Mouse (Mus musculus): Measurements from ENCODE around the gene Ica1.

Ica1 gene

DNA sequence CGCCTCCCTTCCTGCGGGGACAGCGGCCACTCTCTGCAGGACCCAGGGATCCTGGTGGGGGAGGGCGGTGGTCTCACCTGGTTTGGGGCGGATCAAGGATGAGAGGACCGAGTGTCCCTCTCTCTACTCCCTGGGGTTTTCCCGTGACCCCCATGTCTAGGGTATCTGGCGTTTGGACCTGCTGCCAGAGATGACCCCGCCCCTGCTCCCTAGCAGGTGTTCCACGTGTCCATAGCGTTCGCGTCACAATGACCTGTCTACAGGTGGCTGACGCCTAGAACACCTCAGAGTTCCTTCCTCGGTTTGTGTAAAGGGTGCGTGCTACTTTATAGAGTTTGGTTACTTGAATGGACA is at the start of gene Ica1:
Gene Ica1 (minus strand): TSS at position 193 of the 354 bp plus-strand sequence.
- DNase-seq = no peak

- no peak for DNase-seq
Measured at GRCm38 (mm10) chr6:8819866-8820265, 41.6 kb upstream of the Ica1 start.

DNA sequence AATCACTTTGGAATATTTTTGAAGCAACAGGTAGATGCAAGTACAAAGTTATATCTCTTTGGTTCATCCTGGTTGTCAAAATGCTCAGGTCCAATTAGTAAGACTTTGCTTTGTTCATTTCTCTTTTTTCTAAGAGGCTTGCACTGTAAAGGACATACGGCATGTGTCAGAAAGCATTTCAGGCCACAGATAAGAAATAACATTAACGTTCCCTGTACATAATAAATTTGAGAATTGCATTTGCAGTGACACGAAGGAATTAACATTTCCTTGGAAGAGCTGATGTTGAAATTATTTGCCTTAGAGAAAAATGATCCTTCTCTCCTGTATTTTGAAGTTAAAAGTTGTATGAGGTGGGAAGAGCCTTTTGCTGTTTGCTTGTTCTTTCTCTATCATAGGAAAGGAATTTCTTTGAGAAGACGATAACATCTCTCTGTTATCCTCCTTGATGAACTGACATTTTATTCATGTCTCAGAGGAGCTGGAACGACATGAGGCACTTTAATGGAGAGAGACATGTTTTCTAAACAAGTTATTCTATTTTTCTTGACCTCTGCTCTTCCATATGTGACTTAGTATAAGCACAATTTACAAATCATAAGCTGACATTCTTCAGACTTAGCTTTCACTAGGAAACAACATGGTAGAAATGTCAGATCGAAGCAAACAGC is 36.2 kb upstream of the Ica1 start:
- no peak for DNase-seq

DNA sequence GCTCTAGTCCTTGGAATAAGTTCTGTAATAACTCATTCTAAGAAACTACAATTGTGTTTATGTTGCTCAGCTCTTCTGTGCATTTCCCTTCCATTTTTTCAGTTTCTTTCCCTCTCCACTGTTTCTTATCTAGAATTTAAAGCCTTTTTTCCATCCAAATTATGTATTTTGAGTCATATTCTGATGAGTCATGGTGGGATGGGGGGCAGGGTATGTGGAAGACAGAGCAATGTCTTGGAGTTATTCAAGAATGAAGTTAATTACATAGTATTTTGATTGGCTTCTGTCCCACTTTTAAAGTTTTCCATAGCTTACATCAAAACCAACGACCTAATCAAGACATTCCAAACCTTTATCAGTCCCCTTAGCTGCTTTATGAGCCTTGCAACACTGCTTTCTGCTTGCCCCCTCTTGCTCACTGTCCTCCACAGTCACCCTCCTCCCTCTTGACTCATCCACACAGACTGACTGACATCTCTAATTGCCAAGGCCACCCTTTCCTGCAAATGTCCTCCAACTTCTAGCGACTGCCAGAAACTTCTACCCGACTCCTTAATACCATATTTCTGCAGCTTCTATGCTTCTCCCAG is 24.4 kb upstream of the Ica1 start:
- no peak for DNase-seq

GRCm38 (mm10) chr6:8792385-8792784 is 14.1 kb upstream of the Ica1 start:
- DNase-seq = no peak

- DNase-seq = no peak
Measured at GRCm38 (mm10) chr6:8791781-8792180, 13.5 kb upstream of the Ica1 start.

DNA sequence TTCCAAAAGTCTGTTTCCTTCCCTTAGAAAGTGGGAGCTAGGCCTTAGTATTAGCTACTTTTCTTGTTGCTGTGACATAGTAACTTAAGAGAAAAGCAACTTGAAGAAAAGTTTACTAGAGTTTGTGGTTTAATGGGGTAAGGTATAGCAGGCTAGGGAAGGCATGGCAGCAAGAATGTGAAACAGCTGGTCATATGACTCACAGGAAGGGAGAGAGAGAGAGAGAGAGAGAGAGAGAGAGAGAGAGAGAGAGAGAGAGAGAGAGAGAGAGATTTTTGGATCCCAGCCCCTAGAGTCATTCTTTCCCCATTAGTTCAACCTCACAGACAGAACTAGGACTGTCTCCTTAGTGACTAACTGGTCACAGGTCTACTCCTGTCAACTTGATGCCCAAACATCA is 2.3 kb upstream of the Ica1 start:
- DNase-seq = no peak

DNA sequence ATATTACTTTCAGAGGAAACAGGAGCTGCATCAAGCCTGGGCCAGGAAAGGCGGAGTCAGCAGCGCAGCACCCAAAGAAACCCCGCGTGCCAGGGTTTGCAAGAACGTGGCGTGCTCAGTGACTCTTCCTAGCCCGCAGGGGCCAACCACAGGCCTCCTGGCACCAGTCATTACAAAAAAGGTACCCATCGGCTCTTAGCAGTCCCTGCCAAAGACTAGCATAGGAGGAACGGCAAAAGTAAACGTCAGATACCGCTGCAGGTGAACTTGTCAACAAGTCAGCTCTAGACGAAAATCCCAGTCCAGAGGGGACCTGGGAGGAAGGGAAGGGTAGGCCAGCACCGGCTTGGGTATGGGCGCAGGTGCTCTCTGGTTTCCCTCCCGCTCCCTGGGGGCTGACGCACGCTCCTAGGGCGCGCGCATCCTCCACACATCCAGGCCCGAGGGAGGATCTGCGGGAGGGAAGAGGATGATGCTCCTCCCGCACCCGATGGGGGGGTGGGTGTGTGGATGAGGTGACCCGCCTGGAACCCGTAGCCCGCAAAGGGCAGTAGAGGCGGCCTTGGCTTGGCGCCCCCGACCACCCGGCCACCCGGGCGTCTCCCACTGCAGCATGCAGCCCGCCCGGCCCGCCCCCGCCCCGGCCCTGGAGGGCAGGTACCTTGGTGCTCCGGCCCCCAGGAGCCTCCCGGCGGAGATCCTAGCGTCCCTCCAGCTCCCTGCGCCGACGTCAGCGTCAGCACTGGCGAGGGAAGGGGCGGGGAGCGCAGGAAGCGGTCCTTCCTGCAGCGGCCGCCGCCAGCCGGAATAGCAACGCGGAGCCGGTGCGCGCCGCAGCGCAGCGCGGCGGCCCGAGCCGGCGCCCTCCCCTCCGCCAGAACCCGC is 635 bp downstream of the Ica1 start:
- DNase-seq = peak; percentile 32

DNA sequence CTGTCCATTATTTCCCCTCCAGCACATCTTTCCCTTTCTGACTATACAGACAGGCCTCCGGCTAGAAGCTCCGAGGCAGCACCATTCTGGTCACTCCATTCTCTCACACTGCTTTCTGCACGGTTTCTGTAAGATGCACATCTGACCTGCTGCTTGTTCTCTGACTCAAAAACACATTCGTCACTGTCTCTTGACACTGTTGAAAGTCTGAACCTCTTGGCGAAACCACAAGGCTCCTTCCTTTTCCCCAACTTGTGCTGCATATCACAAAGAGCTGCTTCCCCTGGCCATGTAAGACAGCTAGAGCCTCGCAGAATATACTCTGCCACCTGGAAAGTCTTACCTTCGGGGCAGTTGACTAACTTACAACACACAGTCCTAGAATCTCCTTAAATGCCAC is 6.7 kb downstream of the Ica1 start:
- DNase-seq = no peak

DNA sequence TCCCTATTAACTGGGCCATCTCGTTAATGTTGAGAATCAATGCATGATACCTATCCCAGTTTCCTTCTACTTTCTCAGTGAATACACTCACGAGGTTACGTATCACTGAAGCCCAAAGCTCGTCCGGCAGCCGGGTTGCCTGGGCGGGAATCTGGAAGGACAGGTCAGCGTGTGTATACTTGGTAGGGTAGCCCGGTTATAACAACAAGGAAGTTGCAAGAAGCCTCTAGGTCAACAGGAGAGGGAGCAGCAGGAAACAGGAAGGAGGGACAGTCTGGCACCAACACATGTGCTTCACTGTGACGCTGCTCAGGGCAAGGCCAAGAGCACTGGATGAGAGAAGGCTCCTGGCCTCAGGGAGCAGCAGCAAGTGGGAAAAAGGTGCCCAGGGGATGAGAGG is 7.9 kb downstream of the Ica1 start:
- DNase-seq = no peak

DNA sequence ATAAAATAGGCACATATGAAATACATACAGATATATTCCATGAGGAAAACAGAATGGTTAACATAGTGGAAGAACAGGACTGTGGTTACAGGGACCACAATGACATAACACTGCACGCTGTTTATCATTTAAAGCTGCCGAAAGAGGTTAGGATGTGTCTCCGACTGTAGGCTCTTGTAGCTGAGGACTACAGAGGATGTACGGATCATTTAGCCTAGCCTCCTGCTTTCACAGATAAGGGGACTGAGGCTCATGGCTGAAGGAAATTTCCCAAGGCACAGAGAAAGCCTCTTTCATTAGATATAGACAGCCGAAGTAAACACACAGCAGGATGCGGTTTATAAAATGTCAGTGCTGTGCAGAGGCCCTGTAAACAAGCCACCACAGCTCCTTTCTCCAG is 8.5 kb downstream of the Ica1 start:
- DNase-seq = no peak

DNA sequence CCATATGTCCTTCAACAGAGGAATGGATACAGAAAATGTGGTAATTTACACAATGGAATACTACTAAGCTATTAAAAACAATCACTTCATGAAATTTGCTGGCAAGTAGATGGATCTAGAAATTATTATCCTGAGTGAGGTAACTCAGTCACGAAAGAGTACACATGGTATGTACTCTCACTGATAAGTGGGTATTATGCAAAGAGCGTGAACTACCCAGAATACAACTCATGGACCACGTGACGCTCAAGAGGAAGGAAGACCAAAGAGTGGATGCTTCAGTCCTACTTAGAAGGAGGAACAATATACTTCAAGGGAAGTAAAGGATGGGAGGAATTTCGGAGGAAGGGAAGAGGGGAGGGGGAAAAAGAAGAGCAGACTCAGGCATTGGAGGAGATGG is 11.6 kb downstream of the Ica1 start:
- DNase-seq = no peak

- no peak for DNase-seq
Measured at GRCm38 (mm10) chr6:8765801-8766200, 12.5 kb downstream of the Ica1 start.

DNA sequence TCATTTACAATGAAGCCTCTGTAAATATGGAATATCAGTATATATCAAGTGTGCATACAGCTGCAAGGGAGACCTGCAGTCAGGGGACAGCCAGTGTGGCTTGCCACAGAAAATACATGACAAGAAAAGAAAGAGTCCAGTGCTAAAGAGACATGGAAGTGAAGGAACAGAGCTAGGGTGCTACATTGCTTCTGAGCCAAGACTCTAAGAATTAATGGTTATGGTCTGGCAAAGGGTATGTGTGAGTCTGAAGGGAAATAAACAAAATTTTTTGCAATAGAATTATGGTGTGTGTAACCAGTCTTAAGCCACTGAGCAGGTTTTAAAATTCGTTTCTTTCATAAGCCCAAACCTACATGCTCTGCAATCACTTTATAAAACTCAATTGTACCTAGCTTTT is 13.2 kb downstream of the Ica1 start:
- DNase-seq = no peak

DNA sequence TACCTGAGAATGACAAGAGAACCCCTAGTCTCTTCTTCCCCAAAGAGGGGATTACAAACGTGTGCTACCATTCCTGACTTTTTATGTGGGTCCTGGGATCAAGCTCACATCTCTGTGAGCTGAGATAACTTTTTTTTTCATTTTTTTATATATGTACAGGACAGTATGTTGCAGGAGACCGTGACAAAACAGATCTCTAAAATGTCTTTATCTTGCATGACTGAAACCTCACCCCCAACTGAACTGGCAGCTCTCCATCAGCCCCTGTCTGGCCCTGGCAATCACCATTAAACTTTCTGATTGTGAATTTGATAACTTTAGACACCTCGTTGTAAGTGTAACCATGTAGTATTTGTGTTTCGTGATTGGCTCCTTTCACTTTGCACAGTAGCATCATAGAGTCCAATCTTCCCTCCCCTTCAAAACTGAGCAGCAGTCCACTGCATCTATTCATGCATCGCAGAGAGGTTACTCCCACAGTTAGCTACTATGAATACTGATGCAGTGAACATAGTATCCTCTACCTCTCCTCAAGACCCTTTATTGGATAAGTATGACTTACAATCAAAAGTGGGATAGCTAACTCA is 17.5 kb downstream of the Ica1 start:
- no peak for DNase-seq

GRCm38 (mm10) chr6:8759901-8760300 is 18.4 kb downstream of the Ica1 start:
- no peak for DNase-seq

GRCm38 (mm10) chr6:8755760-8756276 is 22.5 kb downstream of the Ica1 start:
- DNase-seq = no peak

DNA sequence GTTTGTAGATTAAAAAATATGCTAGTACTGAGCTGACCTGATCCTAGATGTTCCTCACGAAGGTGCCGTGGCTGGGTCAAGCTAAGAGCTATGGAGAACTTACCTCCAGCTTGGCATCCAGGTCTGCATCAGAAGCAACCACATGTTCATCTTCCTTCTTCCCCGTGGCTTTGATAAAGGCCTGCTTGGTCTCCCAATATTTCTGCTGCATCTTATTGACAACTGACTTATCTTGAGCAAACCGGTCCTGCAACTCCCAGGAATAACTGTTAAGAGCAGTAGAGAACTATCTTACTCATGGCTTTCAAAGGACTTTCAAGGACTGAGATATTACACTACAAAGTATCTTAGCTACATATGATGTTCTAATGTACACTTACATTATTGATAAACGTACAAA is 23.8 kb downstream of the Ica1 start:
- DNase-seq = no peak

- DNase-seq = no peak
Measured at GRCm38 (mm10) chr6:8753723-8754036, 24.6 kb downstream of the Ica1 start.

- DNase-seq = no peak
Measured at GRCm38 (mm10) chr6:8752984-8753722, 25.1 kb downstream of the Ica1 start.

DNA sequence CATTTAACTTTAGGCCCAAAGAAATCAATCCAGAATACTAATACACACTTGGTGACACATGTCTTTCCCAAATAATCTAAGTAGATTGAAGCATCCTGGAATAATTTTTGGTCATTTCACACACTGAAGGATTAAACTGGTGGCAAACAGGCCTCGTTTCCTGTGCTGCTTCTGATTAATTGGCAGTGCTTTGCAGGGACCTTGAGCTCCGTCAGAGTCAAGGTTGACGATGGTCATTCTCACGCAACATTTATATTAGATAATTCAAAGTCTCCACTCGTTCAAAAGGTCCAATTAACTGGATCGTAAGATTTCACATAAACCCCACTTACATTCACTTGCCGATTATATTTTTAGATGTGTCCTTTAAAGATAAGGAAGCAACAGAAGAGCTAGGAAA is 33.4 kb downstream of the Ica1 start:
- DNase-seq = no peak

GRCm38 (mm10) chr6:8744273-8744785 is 34.0 kb downstream of the Ica1 start:
- no peak for DNase-seq

- no peak for DNase-seq
Measured at GRCm38 (mm10) chr6:8742449-8742848, 35.8 kb downstream of the Ica1 start.

Data from thymus, postnatal 4 days (tissue).